Mouse (Mus musculus): ENCODE measurements around the gene Fam13c. TPM values are rescaled to one million over a fixed set of nuclear protein-coding genes. Genes with fewer than 3 reads are reported as not detected.

Fam13c gene
- total RNA-seq (2023) = not detected

GRCm38 (mm10) chr10:70439676-70440521 lies at the start of gene Fam13c:
TSS of gene Fam13c (plus strand) at chr10:70440481.

Other genes with a start within 250 kb of the Fam13c start
- gene Mrln, start 235.8 kb upstream of the Fam13c start, total RNA-seq (2023) = not detected
- not detected for gene Slc16a9, start 195.4 kb upstream of the Fam13c start, total RNA-seq (2023)
- gene Phyhipl, start 215.5 kb downstream of the Fam13c start, total RNA-seq (2023) = not detected